Mouse (Mus musculus): ENCODE results near the gene Txlna. TPM values are rescaled to one million over a fixed set of nuclear protein-coding genes. Genes with fewer than 3 reads are reported as not detected.

Txlna gene
- total and polyA plus RNA-seq, 3 experiments = 68.9 to 69.5 TPM; not detected in 1

DNA sequence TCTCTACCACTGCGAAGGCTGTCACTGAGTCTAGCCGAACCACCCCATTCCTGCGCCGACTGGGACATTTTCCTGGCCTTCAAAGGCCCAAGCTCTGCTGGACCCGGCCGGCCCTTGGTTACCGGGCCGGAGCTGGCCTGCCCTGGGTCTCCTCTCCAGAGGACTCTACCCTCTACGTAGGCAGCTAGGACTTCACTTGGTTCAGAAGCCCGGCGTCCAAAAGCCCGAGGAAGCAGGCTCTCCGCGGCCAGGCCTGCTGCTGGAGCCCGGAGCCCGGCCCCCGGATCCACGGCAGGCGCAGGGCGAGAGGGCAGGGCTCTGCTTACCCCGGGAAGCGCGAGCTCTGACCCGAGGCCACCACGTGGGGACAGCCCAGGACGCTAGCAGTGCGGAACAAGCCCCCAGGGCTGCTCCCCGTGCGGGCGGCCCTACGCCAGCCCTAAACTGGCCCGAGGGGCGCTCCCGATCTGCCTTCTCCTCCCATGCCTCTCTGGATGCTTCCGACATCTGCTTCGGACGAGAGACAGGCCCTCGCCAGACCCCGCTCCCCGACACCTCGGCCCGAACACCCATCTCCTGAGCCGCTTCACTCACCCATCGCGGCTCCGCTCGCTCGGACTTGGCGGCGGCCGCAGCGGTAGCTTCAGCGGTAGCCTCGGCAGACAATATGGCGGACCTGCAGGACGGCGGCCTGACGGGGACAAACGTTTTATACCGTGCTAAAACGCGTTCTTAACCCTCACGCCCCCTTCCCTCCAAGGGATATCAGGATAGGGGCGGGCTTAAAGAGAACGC lies 31.4 kb upstream of the Txlna start, which contains the start of gene Kpna6 (continued):
- TF ChIP-seq POLR2AphosphoS5 (IDR thresholded peaks at IDR 0.05; ENCODE audit: borderline replicate concordance, low read depth, low read length) = no peak
- no peak for TF ChIP-seq GATA1 (IDR thresholded peaks at IDR 0.05; ENCODE audit: low read depth, low read length)
- no peak for TF ChIP-seq ZNF384 (IDR thresholded peaks at IDR 0.05; ENCODE audit: low read depth, low read length)
- TF ChIP-seq MEF2A (IDR thresholded peaks at IDR 0.05; ENCODE audit: extremely low read depth, insufficient replicate concordance, low read depth, low read length, poor library complexity, severe bottlenecking) = no peak
- no peak for TF ChIP-seq CTCF (IDR thresholded peaks at IDR 0.05 in 2 of 3, conservative IDR thresholded peaks at IDR 0.05 in 1 of 3; ENCODE audit: control insufficient read depth in 1 of 3, insufficient read depth in 1 of 3, low read depth in 2 of 3, low read length in 3 of 3, poor library complexity in 1 of 3, severe bottlenecking in 1 of 3)
- TF ChIP-seq RAD21 (IDR thresholded peaks at IDR 0.05; ENCODE audit: low read depth, low read length) = no peak
- peak; percentile 40 to 74; a peak in 2 of 4 replicates for TF ChIP-seq POLR2A (IDR thresholded peaks at IDR 0.05; ENCODE audit: control insufficient read depth in 1 of 2, insufficient read depth in 1 of 2, low read depth in 1 of 2, low read length in 2 of 2, poor library complexity in 1 of 2)
- no peak for TF ChIP-seq EP300 (IDR thresholded peaks at IDR 0.05; ENCODE audit: low read depth in 1 of 2, low read length in 2 of 2)
- peak; percentile 62; the same call in 1 of the 2 replicates for TF ChIP-seq POLR2AphosphoS2 (IDR thresholded peaks at IDR 0.05; ENCODE audit: low read length)
- TF ChIP-seq MYB (IDR thresholded peaks at IDR 0.05; ENCODE audit: low read depth, low read length) = no peak
- no peak for TF ChIP-seq BHLHE40 (IDR thresholded peaks at IDR 0.05; ENCODE audit: borderline replicate concordance, low read depth, low read length)
- peak; percentile 78; the same call in 1 of the 2 replicates for TF ChIP-seq UBTF (IDR thresholded peaks at IDR 0.05; ENCODE audit: borderline replicate concordance, insufficient read depth, low read depth, low read length)
- TF ChIP-seq JUND (IDR thresholded peaks at IDR 0.05; ENCODE audit: low read depth, low read length) = no peak
- TF ChIP-seq RCOR1 (IDR thresholded peaks at IDR 0.05; ENCODE audit: low read depth, low read length) = peak; percentile 38; the same call in 1 of the 2 replicates
- no peak for TF ChIP-seq MYC (IDR thresholded peaks at IDR 0.05; ENCODE audit: low read depth, low read length)
- peak; percentile 74 for TF ChIP-seq NELFE (IDR thresholded peaks at IDR 0.05; ENCODE audit: low read depth, low read length)
- TF ChIP-seq CHD1 (IDR thresholded peaks at IDR 0.05; ENCODE audit: low read depth, low read length) = no peak

DNA sequence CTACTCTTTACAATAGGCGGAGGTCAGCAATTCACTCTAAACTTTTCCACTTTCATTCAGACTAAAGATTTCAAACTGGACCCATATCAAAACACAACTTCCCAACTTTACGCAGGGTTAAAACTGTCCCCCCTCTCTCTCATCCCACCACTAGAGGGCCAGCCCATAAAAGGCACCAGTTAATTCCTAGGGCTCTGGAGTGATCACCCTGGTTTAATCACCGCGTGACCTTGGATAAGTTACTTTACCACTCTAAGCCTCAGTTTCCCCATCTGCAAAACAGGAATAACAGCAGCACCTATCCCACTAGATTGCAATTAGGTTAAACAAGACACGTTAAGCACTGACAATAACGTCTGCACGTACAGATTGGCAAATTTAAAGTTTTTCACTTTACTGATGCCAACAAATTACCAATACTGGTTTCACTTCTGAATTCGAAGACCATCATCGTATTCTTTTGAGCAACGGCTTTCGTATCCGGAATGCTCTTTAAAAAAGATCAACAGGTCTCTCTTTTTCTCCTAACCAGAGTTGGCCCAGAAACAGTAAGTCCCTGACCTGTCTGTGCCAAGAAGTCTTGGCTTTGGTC lies 30.7 kb upstream of the Txlna start:
- Histone ChIP-seq H3K9ac (ENCODE audit: control insufficient read depth, low read depth, low read length, poor library complexity, severe bottlenecking) (peak overlapping the region; percentile 95), H3K4me1 (ENCODE audit: control insufficient read depth in 1 of 2, insufficient read depth in 2 of 2, low read length in 2 of 2) (peaks cover 8 to 11% of the 10 kb centered on the region in 2 experiments), H3K36me3 (ENCODE audit: control insufficient read depth in 1 of 2, insufficient read depth in 2 of 2, low read length in 2 of 2) (peaks cover 0 to 9% of the 10 kb centered on the region in 2 experiments; a peak in 2 of 4 replicates), H3K27ac (ENCODE audit: control insufficient read depth, low read depth, low read length) (peak overlapping the region; percentile 67), H3K9me3 (replicated peaks; ENCODE audit: insufficient read depth, low read length) (no peaks in the 10 kb centered on the region), H3K4me3 (ENCODE audit: control insufficient read depth in 1 of 2, insufficient read depth in 1 of 2, low read depth in 2 of 2, low read length in 2 of 2) (peak overlapping the region; percentile 77 to 98), H3K27me3 (ENCODE audit: control insufficient read depth in 1 of 2, insufficient read depth in 2 of 2, low read length in 2 of 2) (no peaks in the 10 kb centered on the region), H3K79me2 (ENCODE audit: control insufficient read depth, insufficient read depth, low read length, poor library complexity) (peaks cover 25% of the 10 kb centered on the region)
- DNase-seq (ENCODE audit: low read depth, low spot score) = peak; percentile 84
- no peak for TF ChIP-seq POLR2A (IDR thresholded peaks at IDR 0.05; ENCODE audit: control insufficient read depth in 1 of 2, insufficient read depth in 1 of 2, low read depth in 1 of 2, low read length in 2 of 2, poor library complexity in 1 of 2)
- TF ChIP-seq TBP (IDR thresholded peaks at IDR 0.05; ENCODE audit: low read depth, low read length) = peak; percentile 55; the same call in 1 of the 2 replicates
- TF ChIP-seq MAZ (IDR thresholded peaks at IDR 0.05; ENCODE audit: low read depth, low read length) = no peak
- TF ChIP-seq RAD21 (IDR thresholded peaks at IDR 0.05; ENCODE audit: low read depth, low read length) = peak; percentile 40
- TF ChIP-seq NELFE (IDR thresholded peaks at IDR 0.05; ENCODE audit: low read depth, low read length) = 0 out of 2 replicates have a peak, but pooled peaks have one; percentile 7
- no peak for TF ChIP-seq TCF12 (IDR thresholded peaks at IDR 0.05; ENCODE audit: low read depth, low read length)
- peak; percentile 64 to 90 (median 82) for TF ChIP-seq CTCF (IDR thresholded peaks at IDR 0.05 in 2 of 3, conservative IDR thresholded peaks at IDR 0.05 in 1 of 3; ENCODE audit: control insufficient read depth in 1 of 3, insufficient read depth in 1 of 3, low read depth in 2 of 3, low read length in 3 of 3, poor library complexity in 1 of 3, severe bottlenecking in 1 of 3)
- no peak; the same call in 1 of the 2 replicates for TF ChIP-seq MAX (IDR thresholded peaks at IDR 0.05; ENCODE audit: low read length)
- no peak for TF ChIP-seq UBTF (IDR thresholded peaks at IDR 0.05; ENCODE audit: borderline replicate concordance, insufficient read depth, low read depth, low read length)
- no peak for TF ChIP-seq MEF2A (IDR thresholded peaks at IDR 0.05; ENCODE audit: extremely low read depth, insufficient replicate concordance, low read depth, low read length, poor library complexity, severe bottlenecking)
- 0 out of 2 replicates have a peak, but pooled peaks have one; percentile 19 for TF ChIP-seq HCFC1 (IDR thresholded peaks at IDR 0.05; ENCODE audit: low read depth, low read length)
- no peak for TF ChIP-seq ZKSCAN1 (IDR thresholded peaks at IDR 0.05; ENCODE audit: low read depth, low read length)
- TF ChIP-seq USF2 (IDR thresholded peaks at IDR 0.05; ENCODE audit: borderline replicate concordance in 1 of 2, insufficient read depth in 1 of 2, low read depth in 1 of 2, low read length in 2 of 2) = no peak
- peak; percentile 66 for TF ChIP-seq MYC (IDR thresholded peaks at IDR 0.05; ENCODE audit: low read depth, low read length)
- TF ChIP-seq CHD1 (IDR thresholded peaks at IDR 0.05; ENCODE audit: low read depth, low read length) = peak; percentile 47; the same call in 1 of the 2 replicates
- TF ChIP-seq MXI1 (IDR thresholded peaks at IDR 0.05; ENCODE audit: low read depth, low read length) = peak; percentile 80
- TF ChIP-seq CHD2 (IDR thresholded peaks at IDR 0.05; ENCODE audit: low read length) = no peak
- TF ChIP-seq GATA1 (IDR thresholded peaks at IDR 0.05; ENCODE audit: low read depth, low read length) = no peak
- TF ChIP-seq SIN3A (IDR thresholded peaks at IDR 0.05; ENCODE audit: low read length) = peak; percentile 73
- TF ChIP-seq ELF1 (IDR thresholded peaks at IDR 0.05; ENCODE audit: low read depth, low read length) = no peak
- TF ChIP-seq MYB (IDR thresholded peaks at IDR 0.05; ENCODE audit: low read depth, low read length) = no peak
- no peak for TF ChIP-seq KAT2A (conservative IDR thresholded peaks at IDR 0.05; ENCODE audit: low read depth, low read length)

All from MEL (cell line).